Mouse (Mus musculus) 3T3-L1 (cell line): ENCODE measurements at regions not wholly inside any gene's neighbourhood (a gene's known extent, or its start where the extent isn't known, plus 50 kb on each side); places are given as distances from the start of the nearest gene placed in this dataset.

Experiments
- DNase-seq: peaks from one replicate; pipeline ENCODE4 v3.0.0-alpha.2; 2015; ENCODE audit warnings: low read depth, low spot score

DNA sequence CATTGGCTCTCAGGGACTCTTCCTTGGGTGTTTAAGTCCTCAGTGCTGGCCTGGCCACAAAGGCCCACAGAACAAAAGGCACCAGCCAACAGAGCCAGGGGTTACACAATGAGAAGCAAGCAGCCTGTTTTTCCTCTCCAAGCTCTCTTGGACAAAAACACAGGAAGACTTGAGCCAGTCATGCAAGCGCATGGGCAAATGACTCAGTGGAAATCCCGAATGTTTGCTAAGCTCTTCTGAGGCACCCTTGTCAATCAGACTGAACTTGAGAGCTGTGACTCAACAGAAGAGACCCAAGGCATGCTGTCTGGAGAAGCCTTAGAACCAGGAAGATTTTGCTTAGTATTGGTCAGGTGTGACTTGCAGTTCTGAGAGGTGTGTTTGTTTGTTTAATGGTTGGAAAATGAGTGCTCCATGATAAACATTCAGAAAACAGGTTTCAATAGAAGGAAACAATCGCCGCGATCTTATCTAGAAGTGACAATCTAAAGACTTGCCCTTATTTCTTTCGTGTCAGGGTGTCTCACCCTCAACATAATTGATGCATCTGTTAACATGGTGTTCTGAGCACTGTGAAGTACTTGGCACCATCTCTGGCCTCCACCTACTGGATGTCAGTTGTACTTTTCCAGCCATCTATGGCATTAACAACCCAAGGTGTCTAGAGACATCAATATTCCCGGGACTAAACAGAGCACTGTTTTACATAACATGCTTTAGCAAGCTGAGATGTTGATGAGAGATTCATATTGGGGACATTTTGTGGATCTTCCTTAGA lies 124.0 kb upstream of the Tmc1 start:
- DNase-seq, result peak; percentile 95

DNA sequence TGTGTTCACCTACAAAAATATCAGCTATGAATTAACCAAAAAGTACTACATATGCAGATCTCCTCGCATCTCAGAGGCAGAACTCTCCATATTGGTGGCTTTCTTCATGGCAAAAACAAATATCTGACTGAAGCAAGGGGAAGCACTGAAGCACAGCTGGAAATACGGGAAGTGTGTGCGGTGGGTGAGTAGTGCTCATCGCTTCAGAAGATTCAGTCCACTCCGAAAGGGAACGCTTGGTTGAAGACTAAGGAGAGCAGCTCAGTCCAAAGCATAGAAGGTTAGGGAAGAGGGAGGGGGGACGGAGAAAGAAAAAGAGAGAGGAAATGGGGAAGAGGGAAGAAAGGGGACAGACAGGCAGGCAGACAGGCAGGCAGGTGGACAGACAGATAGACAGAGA lies 114.4 kb upstream of the Tmc1 start:
- DNase-seq, result no peak

- DNase-seq, result no peak
Measured at GRCm38 (mm10) chr19:21066432-21067113, 112.6 kb upstream of the Tmc1 start.

DNA sequence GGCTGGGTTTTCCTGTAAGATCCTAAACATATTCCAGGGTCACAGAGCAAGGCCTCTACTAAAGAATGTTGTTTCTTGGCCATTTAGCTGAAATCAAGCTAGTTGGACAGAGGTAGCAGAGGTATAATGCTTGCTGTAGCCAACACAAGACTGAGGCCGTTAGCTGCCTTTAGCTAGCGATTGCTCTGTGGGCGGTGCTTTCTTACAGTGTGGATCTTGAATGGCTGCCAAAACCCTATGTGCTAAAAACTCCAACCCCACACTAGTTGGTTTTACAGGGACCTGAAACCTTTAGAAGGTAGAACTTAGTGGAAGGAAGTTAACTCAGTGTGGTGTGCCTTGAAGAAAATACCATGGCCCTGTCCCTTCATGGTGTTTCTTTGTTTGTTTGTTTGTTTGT lies 110.9 kb upstream of the Tmc1 start:
- DNase-seq, result no peak

GRCm38 (mm10) chr19:21053597-21054544 lies 99.9 kb upstream of the Tmc1 start:
- DNase-seq, result no peak

- DNase-seq, result no peak
Measured at GRCm38 (mm10) chr19:21052771-21053170, 98.8 kb upstream of the Tmc1 start.

- peak; percentile 54 for DNase-seq
Measured at GRCm38 (mm10) chr19:21051872-21052271, 97.9 kb upstream of the Tmc1 start.

DNA sequence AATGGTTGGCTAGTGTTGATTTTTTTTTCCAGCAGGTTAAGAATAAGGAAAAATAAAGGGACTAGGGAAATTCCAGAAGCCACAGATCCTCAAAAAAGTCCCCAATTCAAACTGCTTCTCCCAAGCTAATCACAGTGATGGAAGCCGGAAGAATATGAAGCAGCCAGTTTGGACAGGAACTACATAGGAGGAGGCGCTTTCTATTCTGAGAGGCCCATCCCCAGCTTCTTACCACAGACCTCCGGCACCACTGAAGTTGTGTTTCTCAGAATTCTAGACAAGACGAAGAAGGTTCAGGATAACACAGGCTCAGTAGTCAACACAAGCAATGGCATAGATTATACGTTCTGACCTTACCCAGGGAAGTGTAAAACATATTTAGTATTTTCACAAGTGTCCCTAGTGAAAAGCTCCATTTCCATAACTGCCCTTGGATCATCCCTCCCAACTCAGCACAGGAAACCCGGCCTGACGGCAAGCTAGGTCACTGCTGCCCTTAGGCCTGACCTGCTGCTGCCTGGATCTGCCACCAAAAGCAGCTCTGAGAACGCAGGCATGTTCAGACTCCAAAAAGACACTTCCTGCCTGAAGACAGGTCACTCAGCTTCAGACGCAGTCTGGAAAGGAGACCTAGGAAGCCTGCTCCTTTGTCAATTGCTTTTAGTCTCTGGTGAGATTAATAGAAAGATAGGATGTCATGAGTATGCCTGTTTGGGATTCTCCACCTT lies 97.2 kb upstream of the Tmc1 start:
- DNase-seq, result no peak

DNA sequence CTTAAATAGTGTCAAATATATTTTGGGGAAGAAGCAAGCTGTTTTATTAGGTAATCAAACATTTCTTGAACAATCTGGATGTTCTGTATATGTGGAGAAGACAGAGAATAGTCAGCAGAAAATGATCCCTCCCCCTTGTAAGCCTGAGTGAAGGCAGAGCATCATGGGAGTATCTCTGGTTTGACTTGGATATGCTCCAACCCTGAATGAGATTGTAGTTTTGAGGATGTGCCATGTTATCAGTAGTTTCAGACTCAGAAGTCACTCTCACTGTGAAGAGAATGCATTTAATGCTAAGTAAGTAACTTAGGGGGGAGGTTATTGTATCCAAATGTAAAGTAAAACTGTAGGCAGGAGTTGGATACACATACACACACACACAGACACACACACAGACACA lies 95.3 kb upstream of the Tmc1 start:
- no peak for DNase-seq

GRCm38 (mm10) chr19:21045565-21045964 lies 91.6 kb upstream of the Tmc1 start:
- no peak for DNase-seq

- no peak for DNase-seq
Measured at GRCm38 (mm10) chr19:21043958-21044357, 90.0 kb upstream of the Tmc1 start.

GRCm38 (mm10) chr19:21042536-21042935 lies 88.5 kb upstream of the Tmc1 start:
- no peak for DNase-seq

DNA sequence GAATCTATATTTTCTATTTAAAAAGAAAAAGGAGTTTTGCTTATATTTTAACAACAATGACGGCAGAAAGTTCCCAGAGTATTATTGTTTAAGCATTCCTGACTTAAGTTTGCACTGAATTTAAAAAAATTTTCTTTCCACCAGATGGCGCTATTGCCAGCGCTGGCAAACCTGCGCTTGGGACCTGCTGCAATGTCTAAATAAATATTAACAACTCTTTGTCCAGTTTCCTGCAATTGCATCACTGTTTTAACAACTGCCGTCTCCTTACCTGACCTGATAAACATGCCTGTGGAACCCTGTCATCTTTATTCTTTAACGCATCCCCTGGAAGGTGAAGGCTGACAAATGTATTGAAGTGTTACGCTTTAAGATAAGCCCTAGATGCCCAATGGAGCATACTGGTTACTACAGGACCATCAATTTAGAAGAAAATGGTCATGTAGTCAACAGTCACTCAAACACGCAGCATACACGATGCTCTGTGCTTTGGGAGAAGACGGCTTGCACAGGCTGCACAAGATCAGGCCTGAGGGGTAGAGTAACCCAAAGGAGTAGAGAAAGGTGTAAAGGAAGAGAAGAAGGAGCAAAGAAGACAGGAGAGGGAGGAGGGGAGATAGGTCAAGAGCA lies 83.6 kb upstream of the Tmc1 start:
- peak; percentile 91 for DNase-seq

- DNase-seq, result no peak
Measured at GRCm38 (mm10) chr19:21036507-21037425, 82.8 kb upstream of the Tmc1 start.

DNA sequence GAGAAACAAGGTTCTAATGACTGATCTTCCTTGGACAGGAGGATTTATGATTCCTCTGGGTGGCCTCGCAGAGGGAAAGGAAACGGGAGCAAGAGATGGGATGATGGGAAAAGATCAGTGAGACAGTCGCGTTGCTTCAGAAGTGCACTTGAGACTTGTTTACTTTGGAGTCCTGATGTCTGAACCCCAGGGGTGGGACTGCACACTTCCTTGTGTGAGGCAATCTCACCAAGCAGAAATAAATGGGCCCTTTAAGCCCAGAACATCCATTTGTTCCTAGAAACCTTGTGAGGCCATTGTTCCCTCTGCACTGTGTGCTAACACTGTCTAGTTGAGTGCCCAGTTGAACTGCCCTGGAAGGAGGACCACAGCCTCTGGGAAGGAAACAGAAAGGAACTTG lies 81.5 kb upstream of the Tmc1 start:
- no peak for DNase-seq

GRCm38 (mm10) chr19:21033991-21034390 lies 80.0 kb upstream of the Tmc1 start:
- no peak for DNase-seq

DNA sequence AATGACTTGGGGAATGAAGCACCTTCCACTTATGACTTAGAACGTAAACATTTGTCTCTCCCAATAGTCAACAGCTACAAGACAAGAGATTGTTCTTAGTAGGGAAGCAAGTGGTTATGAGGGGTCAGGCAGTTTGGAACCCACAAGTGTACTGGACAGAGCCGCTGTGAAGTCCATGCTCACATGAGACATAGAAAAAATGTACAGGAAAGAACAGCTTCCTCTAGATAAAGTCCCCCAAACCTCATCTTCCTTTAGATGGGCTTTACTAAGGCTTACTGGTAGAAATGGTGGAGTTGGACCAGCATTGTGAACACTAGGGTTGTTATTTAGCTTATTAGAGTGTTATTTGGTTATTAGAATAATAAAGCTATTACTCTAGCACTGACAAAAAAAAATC lies 78.6 kb upstream of the Tmc1 start:
- DNase-seq, result no peak

DNA sequence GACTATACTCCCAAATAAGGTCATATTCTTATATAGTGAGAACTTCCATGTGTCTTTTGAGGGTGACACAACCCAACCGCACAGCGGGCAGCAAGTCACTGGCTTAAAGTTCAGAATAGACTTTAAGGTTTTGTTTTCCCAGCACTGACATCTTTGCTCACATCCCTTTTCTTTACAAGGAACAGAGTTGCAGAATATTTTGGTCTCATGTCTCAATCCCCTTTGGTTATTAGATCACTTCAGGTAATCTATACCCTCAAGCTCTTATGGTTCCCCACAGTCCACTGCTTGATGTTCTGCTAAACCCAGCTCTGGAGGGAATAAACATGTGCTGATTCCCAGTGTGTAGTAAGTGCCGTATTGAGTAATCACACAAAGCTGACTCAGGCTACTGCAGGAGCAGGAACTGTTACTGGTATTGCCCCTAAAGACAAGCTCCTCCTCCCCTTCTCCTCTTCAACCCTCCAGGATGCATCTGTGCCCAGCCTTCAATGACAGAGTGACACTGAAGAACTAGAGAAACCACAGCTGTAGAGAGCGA lies 77.8 kb upstream of the Tmc1 start:
- peak; percentile 39 for DNase-seq

DNA sequence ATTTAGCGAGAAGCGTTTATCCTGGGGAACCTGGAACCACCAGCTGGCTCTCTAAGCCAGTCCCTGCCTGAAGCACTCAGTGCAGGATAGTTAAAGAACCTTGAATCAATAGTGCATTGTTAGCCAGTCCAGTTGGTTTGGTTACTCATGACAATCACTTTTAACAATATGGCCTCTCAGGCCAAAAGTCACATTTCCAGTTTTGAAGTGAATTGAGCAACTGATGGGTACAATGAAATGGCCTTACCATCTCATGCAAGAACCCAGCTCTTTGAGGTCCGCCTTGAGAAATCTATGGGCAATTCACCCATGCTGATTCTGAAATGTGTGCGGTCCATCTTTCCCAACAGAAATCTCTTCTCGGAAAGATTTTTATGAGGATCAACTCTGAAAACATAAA lies 77.0 kb upstream of the Tmc1 start:
- no peak for DNase-seq

GRCm38 (mm10) chr19:21028981-21029380 lies 75.0 kb upstream of the Tmc1 start:
- no peak for DNase-seq
